Mouse (Mus musculus): ENCODE data around the gene Card19. TPM values are rescaled to one million over a fixed set of nuclear protein-coding genes. Genes with fewer than 3 reads are reported as not detected.

Card19 gene
- polyA plus RNA-seq (2016; fragmentation: Nextera tagmentation; extraction: Ambion mirVana): 23.6 and 29.2 TPM in 2 replicates

DNA sequence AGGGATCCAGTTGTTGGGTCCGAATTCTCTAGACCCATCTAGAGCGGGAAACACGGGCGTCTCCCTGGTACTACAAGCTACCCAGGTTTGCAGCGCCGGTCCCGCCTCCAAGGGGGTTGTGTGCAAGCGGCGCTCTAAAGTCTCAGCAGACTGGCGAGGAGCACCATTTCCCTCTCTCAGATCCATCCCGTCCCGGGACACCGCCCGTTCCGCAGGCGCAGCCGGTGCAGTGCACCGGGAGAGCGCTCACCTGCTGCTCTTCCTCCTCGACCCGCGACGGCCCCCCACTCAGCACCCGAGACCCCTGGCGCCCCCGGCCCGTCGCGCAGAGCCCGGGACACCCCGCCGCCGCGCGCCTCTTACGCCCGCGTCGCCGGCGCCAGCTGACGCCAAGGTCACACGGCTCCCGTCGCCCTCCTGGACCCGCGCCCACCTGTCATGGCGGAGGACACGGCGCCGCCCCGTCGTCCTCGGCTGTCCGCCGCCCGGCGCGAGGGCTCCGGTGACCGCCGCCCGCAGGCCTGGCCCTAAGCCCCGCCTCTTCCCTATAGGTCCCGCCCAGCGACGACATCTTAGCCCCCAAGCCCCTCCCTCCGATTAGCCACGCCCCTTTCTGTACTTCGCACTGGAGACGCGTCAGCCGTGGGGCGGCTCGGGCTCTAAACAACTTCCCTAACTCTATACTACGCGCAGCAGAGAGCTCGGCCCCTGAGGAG, at the start of gene Card19:
Gene Card19 (minus strand): TSS at position 534 of the 716 bp plus-strand sequence.
- Histone ChIP-seq H3K9me3 (replicated peaks) (no peaks in the 10 kb centered on the region), H3K27ac (peak within 1 kb of the TSS; percentile 88), H3K27me3 (ENCODE audit: low read depth, poor library complexity, severe bottlenecking) (peaks cover 26% of the 10 kb centered on the region), H3K4me3 (peak within 1 kb of the TSS; percentile 81), H3K4me1 (peaks cover 47% of the 10 kb centered on the region), H3K36me3 (no peaks in the 10 kb centered on the region)
- WGBS: 2% methylated on average over 78 of the region's 78 CpGs
- peak; percentile 90 for DNase-seq (ENCODE audit: low spot score)

GRCm38 (mm10) chr13:49260036-49260722, 44.3 kb upstream of the Card19 start:
- Histone ChIP-seq H3K27me3 (ENCODE audit: low read depth, poor library complexity, severe bottlenecking) (0 out of 2 replicates have a peak, but pooled peaks cover 4% of the 10 kb centered on the region), H3K4me3 (no peak overlapping the region)
- WGBS: 76% methylated on average over 15 of the region's 15 CpGs

DNA sequence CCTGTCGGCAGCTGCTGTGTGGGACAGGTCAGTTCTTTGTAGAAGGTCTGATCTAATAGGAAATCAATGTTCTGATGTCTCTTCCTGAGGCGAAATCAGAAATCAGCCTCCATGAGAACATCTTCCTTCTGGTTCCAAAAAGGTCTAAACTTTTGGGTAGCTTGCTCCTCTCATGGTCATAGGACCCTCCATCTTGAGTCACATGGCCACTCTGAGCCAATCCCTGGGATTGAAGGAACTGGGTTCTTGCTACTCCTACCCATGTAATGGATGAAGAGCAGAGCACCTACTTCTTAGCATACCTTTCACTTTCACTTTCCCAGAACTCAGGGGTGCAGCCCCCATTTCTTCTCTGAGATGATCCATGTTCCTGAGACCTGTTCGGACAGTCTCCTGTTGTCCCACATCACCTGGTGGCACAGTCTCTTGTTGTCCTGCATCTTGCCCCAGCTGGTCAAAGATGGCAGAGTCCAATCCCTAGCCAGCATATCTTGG, 42.0 kb upstream of the Card19 start:
- Histone ChIP-seq H3K27ac (no peak overlapping the region), H3K9me3 (replicated peaks) (no peaks in the 10 kb centered on the region), H3K27me3 (ENCODE audit: low read depth, poor library complexity, severe bottlenecking) (0 out of 2 replicates have a peak, but pooled peaks cover 4% of the 10 kb centered on the region), H3K4me1 (peaks cover 18% of the 10 kb centered on the region), H3K4me3 (no peak overlapping the region), H3K36me3 (no peaks in the 10 kb centered on the region)
- DNase-seq (ENCODE audit: low spot score): no peak
- 79% methylated on average over 3 of the region's 3 CpGs for WGBS

More at GRCm38 (mm10) chr13:49260036-49260722, 44.3 kb upstream of the Card19 start:
- no peak for DNase-seq (ENCODE audit: low spot score)
- no peak overlapping the region for H3K27ac ChIP-seq
- no peaks in the 10 kb centered on the region for H3K36me3 ChIP-seq
- no peaks in the 10 kb centered on the region for H3K9me3 ChIP-seq (replicated peaks)
- peaks cover 18% of the 10 kb centered on the region for H3K4me1 ChIP-seq

- H3K4me3 ChIP-seq: no peak overlapping the region
- H3K36me3 ChIP-seq: no peaks in the 10 kb centered on the region
- DNase-seq (ENCODE audit: low spot score): no peak
- H3K4me1 ChIP-seq: peaks cover 18% of the 10 kb centered on the region
- no peak overlapping the region for H3K27ac ChIP-seq
- no peaks in the 10 kb centered on the region for H3K9me3 ChIP-seq (replicated peaks)
- WGBS: 88% methylated on average over 13 of the region's 13 CpGs
- H3K27me3 ChIP-seq (ENCODE audit: low read depth, poor library complexity, severe bottlenecking): peaks cover 26% of the 10 kb centered on the region
Measured at GRCm38 (mm10) chr13:49252746-49253145, 36.9 kb upstream of the Card19 start.

DNA sequence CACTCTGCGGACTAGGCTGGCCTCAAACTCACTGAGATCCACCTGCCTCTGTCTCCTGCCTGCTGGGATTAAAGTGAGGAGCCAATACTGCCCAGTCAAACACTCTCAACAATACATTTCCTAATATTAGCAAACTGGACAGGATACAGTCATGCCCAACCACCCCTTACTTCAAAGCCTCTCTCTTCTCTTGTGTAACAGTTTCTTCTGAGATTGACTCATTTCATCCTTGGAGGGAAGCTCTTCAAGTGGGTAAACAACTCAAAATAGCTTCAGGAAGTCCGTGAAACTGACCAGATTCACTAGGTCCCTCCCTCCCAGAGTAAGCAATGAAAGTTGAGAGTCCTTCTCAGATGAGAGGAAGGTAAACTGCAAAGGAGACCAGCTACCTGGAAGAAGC, 36.3 kb upstream of the Card19 start:
- no peak overlapping the region for H3K27ac ChIP-seq
- H3K4me3 ChIP-seq: no peak overlapping the region
- H3K27me3 ChIP-seq (ENCODE audit: low read depth, poor library complexity, severe bottlenecking): peaks cover 32% of the 10 kb centered on the region
- WGBS: 75% methylated on average over 2 of the region's 2 CpGs
- H3K4me1 ChIP-seq: peaks cover 18% of the 10 kb centered on the region
- no peaks in the 10 kb centered on the region for H3K36me3 ChIP-seq
- H3K9me3 ChIP-seq (replicated peaks): no peaks in the 10 kb centered on the region
- no peak for DNase-seq (ENCODE audit: low spot score)

- no peaks in the 10 kb centered on the region for H3K36me3 ChIP-seq
- no peak for DNase-seq (ENCODE audit: low spot score)
- peaks cover 44% of the 10 kb centered on the region for H3K27me3 ChIP-seq (ENCODE audit: low read depth, poor library complexity, severe bottlenecking)
- no peaks in the 10 kb centered on the region for H3K9me3 ChIP-seq (replicated peaks)
- H3K4me3 ChIP-seq: no peak overlapping the region
- WGBS: 36% methylated on average over 4 of the region's 4 CpGs
- H3K4me1 ChIP-seq: peaks cover 17% of the 10 kb centered on the region
- no peak overlapping the region for H3K27ac ChIP-seq
Measured at GRCm38 (mm10) chr13:49250716-49251517, 35.1 kb upstream of the Card19 start.

GRCm38 (mm10) chr13:49249634-49250033, 33.8 kb upstream of the Card19 start:
- 84% methylated on average over 2 of the region's 2 CpGs for WGBS

GRCm38 (mm10) chr13:49248923-49249322, 33.1 kb upstream of the Card19 start:
- Histone ChIP-seq H3K27me3 (ENCODE audit: low read depth, poor library complexity, severe bottlenecking) (peaks cover 60% of the 10 kb centered on the region), H3K4me3 (no peak overlapping the region), H3K27ac (no peak overlapping the region), H3K9me3 (replicated peaks) (no peaks in the 10 kb centered on the region), H3K36me3 (no peaks in the 10 kb centered on the region), H3K4me1 (peaks cover 17% of the 10 kb centered on the region)
- 74% methylated on average over 3 of the region's 3 CpGs for WGBS
- DNase-seq (ENCODE audit: low spot score): no peak

More at GRCm38 (mm10) chr13:49249634-49250033, 33.8 kb upstream of the Card19 start:
- peaks cover 17% of the 10 kb centered on the region for H3K4me1 ChIP-seq
- no peaks in the 10 kb centered on the region for H3K9me3 ChIP-seq (replicated peaks)
- no peak for DNase-seq (ENCODE audit: low spot score)
- no peaks in the 10 kb centered on the region for H3K36me3 ChIP-seq
- no peak overlapping the region for H3K27ac ChIP-seq
- peaks cover 57% of the 10 kb centered on the region for H3K27me3 ChIP-seq (ENCODE audit: low read depth, poor library complexity, severe bottlenecking)
- H3K4me3 ChIP-seq: no peak overlapping the region

GRCm38 (mm10) chr13:49248467-49248862, 32.6 kb upstream of the Card19 start, which contains the start of gene Susd3:
TSS of gene Susd3 (minus strand) at chr13:49248706.
- H3K4me3 ChIP-seq: peak within 1 kb of the TSS; percentile 54
- WGBS: 22% methylated on average over 6 of the region's 8 CpGs
- no peaks in the 10 kb centered on the region for H3K9me3 ChIP-seq (replicated peaks)
- no peak within 1 kb of the TSS for H3K27ac ChIP-seq
- DNase-seq (ENCODE audit: low spot score): no peak
- H3K27me3 ChIP-seq (ENCODE audit: low read depth, poor library complexity, severe bottlenecking): peaks cover 60% of the 10 kb centered on the region
- H3K36me3 ChIP-seq: no peaks in the 10 kb centered on the region
- peaks cover 17% of the 10 kb centered on the region for H3K4me1 ChIP-seq

- H3K4me3 ChIP-seq: peak overlapping the region; percentile 54
- no peaks in the 10 kb centered on the region for H3K9me3 ChIP-seq (replicated peaks)
- H3K27ac ChIP-seq: no peak overlapping the region
- H3K4me1 ChIP-seq: peaks cover 17% of the 10 kb centered on the region
- 2% methylated on average over 58 of the region's 58 CpGs for WGBS
- peak; percentile 62 for DNase-seq (ENCODE audit: low spot score)
- H3K36me3 ChIP-seq: no peaks in the 10 kb centered on the region
- H3K27me3 ChIP-seq (ENCODE audit: low read depth, poor library complexity, severe bottlenecking): peaks cover 60% of the 10 kb centered on the region
Measured at GRCm38 (mm10) chr13:49247740-49248466, 32.1 kb upstream of the Card19 start.

GRCm38 (mm10) chr13:49247232-49247739, 31.4 kb upstream of the Card19 start:
- Histone ChIP-seq H3K4me1 (peaks cover 17% of the 10 kb centered on the region), H3K27me3 (ENCODE audit: low read depth, poor library complexity, severe bottlenecking) (peaks cover 60% of the 10 kb centered on the region), H3K27ac (no peak overlapping the region), H3K36me3 (no peaks in the 10 kb centered on the region), H3K9me3 (replicated peaks) (no peaks in the 10 kb centered on the region), H3K4me3 (peak overlapping the region; percentile 54)
- 30% methylated on average over 12 of the region's 12 CpGs for WGBS
- no peak for DNase-seq (ENCODE audit: low spot score)

- no peak overlapping the region for H3K4me3 ChIP-seq
- WGBS: 71% methylated on average over 2 of the region's 2 CpGs
- H3K4me1 ChIP-seq: peaks cover 17% of the 10 kb centered on the region
- peaks cover 60% of the 10 kb centered on the region for H3K27me3 ChIP-seq (ENCODE audit: low read depth, poor library complexity, severe bottlenecking)
- DNase-seq (ENCODE audit: low spot score): no peak
- no peaks in the 10 kb centered on the region for H3K36me3 ChIP-seq
- no peak overlapping the region for H3K27ac ChIP-seq
- no peaks in the 10 kb centered on the region for H3K9me3 ChIP-seq (replicated peaks)
Measured at GRCm38 (mm10) chr13:49246626-49247025, 30.8 kb upstream of the Card19 start.
